Mouse (Mus musculus) lung, postnatal 0 days (tissue): Measurements from ENCODE around the gene Cyb5d2. TPM values are rescaled to one million over a fixed set of nuclear protein-coding genes. Genes with fewer than 3 reads are reported as not detected.

Source experiments
- ATAC-seq: fragments of 200-750 bp; cut with Nextera tagmentation; 2 replicates; pipeline ENCODE4 v1.8.0; 2017; ENCODE audit warnings: moderate library complexity
- DNase-seq: peaks from one replicate; pipeline ENCODE4 v3.0.0-alpha.2; 2016; ENCODE audit warnings: low spot score
- H3K27ac ChIP-seq: fragments of 300-500 bp; sonication (generic); 2 replicates; pipeline ENCODE4 v1.5.1; 2014; ENCODE audit warnings: antibody characterized with exemption, mild to moderate bottlenecking, low read length, mixed read lengths
- H3K27me3 ChIP-seq: fragments of 300-500 bp; sonication (generic); replicated peaks from 2 replicates; pipeline ENCODE4 v1.6.1; 2014; ENCODE audit warnings: low read length, mixed read lengths; ENCODE audit not compliant: insufficient read depth
- H3K36me3 ChIP-seq: fragments of 300-500 bp; sonication (generic); 2 replicates; pipeline ENCODE4 v1.6.1; 2014; ENCODE audit warnings: low read length, mixed read lengths; ENCODE audit not compliant: insufficient read depth
- H3K4me1 ChIP-seq: fragments of 300-500 bp; sonication (generic); 2 replicates; pipeline ENCODE4 v1.6.1; 2014; ENCODE audit warnings: antibody characterized with exemption, low read depth, low read length, mixed read lengths; ENCODE audit not compliant: insufficient read depth
- H3K4me2 ChIP-seq: fragments of 300-500 bp; sonication (generic); replicated peaks from 2 replicates; pipeline ENCODE4 v1.6.1; 2014; ENCODE audit warnings: low read depth, mild to moderate bottlenecking, low read length, moderate library complexity, mixed read lengths
- H3K4me3 ChIP-seq: fragments of 300-500 bp; sonication (generic); 2 replicates; pipeline ENCODE4 v1.5.1; 2014; ENCODE audit warnings: low read depth, low read length
- H3K9ac ChIP-seq: fragments of 300-500 bp; sonication (generic); replicated peaks from 2 replicates; pipeline ENCODE4 v1.6.1; 2014; ENCODE audit warnings: low read depth, mild to moderate bottlenecking
- H3K9me3 ChIP-seq: fragments of 300-500 bp; sonication (generic); 2 replicates; pipeline ENCODE4 v1.6.1; 2016; ENCODE audit warnings: low read length, mixed read lengths
- CTCF ChIP-seq: IDR thresholded peaks from 2 replicates; pipeline ENCODE4 v1.5.1; 2016; ENCODE audit warnings: antibody characterized with exemption, mild to moderate bottlenecking
- EP300 ChIP-seq: IDR thresholded peaks from 2 replicates; pipeline ENCODE4 v1.6.1; 2016; ENCODE audit warnings: antibody characterized with exemption, mild to moderate bottlenecking, control low read depth
- WGBS: fragments of 180-500 bp; shearing (Covaris S2); extraction: QIAGEN DNeasy Blood & Tissue Kit; methylation state at CpG from one replicate; pipeline ENCODE4 v1.1.7; 2014; 5-methylcytosine and 5-hydroxymethylcytosine counted together
- polyA plus RNA-seq: library from polyadenylated mRNA; unstranded; fragments of >200 nt; fragmentation: Nextera tagmentation; extraction: Ambion mirVana; gene quantifications from 2 replicates; pipeline ENCODE4 v1.2.1, GENCODE M21; 2015

The Cyb5d2 gene
- polyA plus RNA-seq, 1 experiment from 2014 or later = 7.1 TPM

DNA sequence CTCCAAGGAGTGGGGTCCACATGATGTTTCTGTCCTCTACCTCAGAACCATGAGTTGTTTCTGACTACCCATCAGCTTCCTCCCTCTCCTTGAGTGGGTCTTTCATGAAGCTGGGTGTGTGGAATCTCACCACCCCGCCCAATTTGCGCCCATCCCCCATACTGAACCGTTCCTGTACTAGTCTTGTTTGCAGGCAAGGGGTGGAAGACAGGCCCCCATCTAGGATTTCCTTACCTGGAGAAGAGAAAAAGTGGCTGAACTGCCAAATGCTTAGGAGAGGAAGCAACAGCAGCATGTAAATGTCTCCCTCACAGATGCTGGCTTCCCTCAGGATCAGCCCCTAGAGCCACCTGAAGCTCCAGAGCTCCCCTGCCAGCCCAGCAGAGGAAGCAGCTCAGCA, 25.6 kb downstream of the Cyb5d2 start:
- H3K9me3 ChIP-seq = no peaks in the 10 kb centered on the region
- H3K9ac ChIP-seq = no peak overlapping the region
- no peak overlapping the region for H3K4me3 ChIP-seq
- H3K27me3 ChIP-seq = no peaks in the 10 kb centered on the region
- H3K27ac ChIP-seq = no peak overlapping the region
- 89% methylated on average over 3 of the region's 3 CpGs for WGBS
- no peak overlapping the region for H3K4me2 ChIP-seq
- TF ChIP-seq EP300 (no peak), CTCF (no peak)
- DNase-seq (no peak), ATAC-seq (no peak)
- no peaks in the 10 kb centered on the region for H3K4me1 ChIP-seq
- H3K36me3 ChIP-seq = peaks cover 11% of the 10 kb centered on the region

DNA sequence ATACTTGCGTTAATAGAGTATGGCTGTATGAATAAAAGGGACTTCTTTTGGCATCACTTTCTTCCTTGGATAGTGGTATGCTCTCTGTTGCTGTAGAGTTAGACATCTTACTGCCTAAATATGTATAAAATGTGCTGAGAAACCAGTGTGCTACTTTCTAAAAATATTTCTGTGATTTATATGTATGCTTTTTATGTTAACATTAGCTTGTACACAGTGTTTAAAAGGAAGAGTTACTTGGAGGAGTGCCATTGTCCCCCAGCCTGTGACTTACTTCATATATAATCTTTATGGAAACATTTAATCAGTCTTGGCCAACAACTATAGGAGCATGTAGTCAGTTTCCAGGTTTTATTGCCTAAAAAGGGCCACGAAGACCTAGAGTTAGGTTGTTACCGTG, 26.9 kb downstream of the Cyb5d2 start:
- Histone ChIP-seq H3K36me3 (peaks cover 16% of the 10 kb centered on the region), H3K4me2 (no peak overlapping the region), H3K27me3 (no peaks in the 10 kb centered on the region), H3K4me3 (no peak overlapping the region), H3K4me1 (no peaks in the 10 kb centered on the region), H3K27ac (no peak overlapping the region), H3K9ac (no peak overlapping the region), H3K9me3 (no peaks in the 10 kb centered on the region)
- DNase-seq (no peak), ATAC-seq (no peak)
- WGBS = 68% methylated on average over 3 of the region's 3 CpGs
- TF ChIP-seq CTCF (no peak), EP300 (no peak)

DNA sequence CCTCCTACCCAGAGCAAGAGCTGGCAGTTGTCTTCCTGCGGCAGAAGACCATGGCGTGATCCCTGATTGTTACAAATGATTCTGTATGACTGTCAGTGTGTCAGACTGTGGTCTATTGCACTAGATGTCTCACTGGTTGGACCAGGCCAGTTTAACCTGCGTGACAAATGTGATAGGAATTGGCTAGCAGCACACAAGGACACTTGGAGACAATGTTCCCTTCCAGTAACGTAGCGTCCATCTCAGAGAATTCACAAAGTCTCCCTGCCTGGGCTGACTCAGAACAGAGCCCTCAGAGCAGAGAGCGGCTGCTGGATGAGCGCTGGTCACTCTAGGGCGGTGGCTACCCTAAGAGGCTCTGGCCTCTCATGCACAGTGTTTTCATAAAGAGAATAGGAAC, 28.2 kb downstream of the Cyb5d2 start:
- H3K4me2 ChIP-seq = no peak overlapping the region
- H3K36me3 ChIP-seq = peaks cover 27% of the 10 kb centered on the region
- H3K27me3 ChIP-seq = no peaks in the 10 kb centered on the region
- no peak overlapping the region for H3K9ac ChIP-seq
- TF ChIP-seq CTCF = no peak
- TF ChIP-seq EP300 = no peak
- H3K4me3 ChIP-seq = no peak overlapping the region
- no peaks in the 10 kb centered on the region for H3K9me3 ChIP-seq
- ATAC-seq (no peak), DNase-seq (no peak)
- H3K4me1 ChIP-seq = no peaks in the 10 kb centered on the region
- H3K27ac ChIP-seq = no peak overlapping the region
- 79% methylated on average over 8 of the region's 8 CpGs for WGBS

DNA sequence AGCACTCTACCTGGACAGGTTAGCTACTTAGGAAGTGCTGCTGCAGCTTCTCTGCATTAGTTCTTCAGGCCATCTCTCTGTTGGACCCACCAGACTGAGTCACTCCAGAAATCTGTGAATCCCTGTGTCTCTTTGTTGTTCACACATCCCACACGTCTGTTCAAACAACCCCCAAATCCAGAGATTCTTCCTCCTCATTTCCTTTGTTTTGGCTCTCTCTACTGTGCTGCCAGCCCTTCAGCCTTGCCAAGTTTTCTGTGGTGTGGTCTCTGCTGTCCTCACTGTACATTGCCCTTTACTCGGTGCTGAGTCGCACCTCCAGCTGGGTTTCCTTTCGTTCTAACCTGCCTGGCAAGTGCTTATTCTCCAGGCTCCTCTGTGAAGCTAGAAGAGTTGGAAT, 31.7 kb downstream of the Cyb5d2 start:
- Histone ChIP-seq H3K27ac (no peak overlapping the region), H3K36me3 (peaks cover 51% of the 10 kb centered on the region), H3K4me3 (no peak overlapping the region), H3K9me3 (no peaks in the 10 kb centered on the region), H3K4me2 (no peak overlapping the region), H3K4me1 (no peaks in the 10 kb centered on the region), H3K9ac (no peak overlapping the region), H3K27me3 (no peaks in the 10 kb centered on the region)
- ATAC-seq (no peak), DNase-seq (no peak)
- TF ChIP-seq CTCF (no peak), EP300 (no peak)
- WGBS = 76% methylated on average over 4 of the region's 4 CpGs

DNA sequence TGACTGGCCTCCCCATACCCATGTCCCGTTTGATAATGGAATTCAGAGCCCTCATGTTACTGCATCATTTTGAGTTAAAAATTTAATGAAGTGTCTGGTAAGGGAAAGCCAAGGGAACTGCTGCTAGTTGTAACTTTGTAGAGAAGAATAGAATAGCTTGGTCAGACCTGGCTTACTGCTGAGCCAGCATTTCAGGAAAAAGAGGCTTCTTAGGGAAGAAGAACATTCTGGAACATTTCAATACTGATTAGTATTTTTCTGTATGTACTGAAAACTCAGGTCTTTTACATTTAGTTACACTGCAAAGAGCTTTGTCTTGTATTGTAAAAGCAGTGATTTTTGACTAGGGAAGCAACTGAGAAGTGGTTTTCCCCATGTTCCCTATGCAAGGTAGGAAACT, 35.2 kb downstream of the Cyb5d2 start:
- no peak overlapping the region for H3K27ac ChIP-seq
- no peak for DNase-seq
- TF ChIP-seq EP300 (no peak), CTCF (no peak)
- H3K4me1 ChIP-seq = no peaks in the 10 kb centered on the region
- no peak overlapping the region for H3K4me2 ChIP-seq
- no peaks in the 10 kb centered on the region for H3K27me3 ChIP-seq
- H3K36me3 ChIP-seq = peaks cover 73% of the 10 kb centered on the region
- H3K4me3 ChIP-seq = no peak overlapping the region
- H3K9ac ChIP-seq = no peak overlapping the region
- H3K9me3 ChIP-seq = no peaks in the 10 kb centered on the region
- WGBS = 79% methylated on average over 1 of the region's 1 CpGs
- no peak for ATAC-seq

DNA sequence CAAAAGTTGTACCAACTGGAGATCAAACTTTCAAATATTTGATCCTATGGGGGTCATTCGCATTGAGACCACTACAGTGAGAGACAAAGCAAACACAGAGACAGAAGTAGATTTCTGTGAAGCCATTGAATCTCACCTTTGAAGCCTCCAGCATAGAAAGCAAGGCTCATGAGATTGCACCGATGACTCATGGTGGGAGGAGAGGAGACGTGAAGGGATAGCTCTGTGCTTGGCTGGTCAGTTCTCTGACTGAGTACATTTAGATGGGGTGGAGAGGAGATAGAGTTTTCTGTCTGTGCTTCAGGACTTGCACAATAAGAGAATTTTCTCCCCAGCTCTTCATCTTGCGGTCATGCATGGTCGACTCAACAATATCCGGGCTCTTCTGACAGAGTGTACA, 36.4 kb downstream of the Cyb5d2 start:
- no peaks in the 10 kb centered on the region for H3K4me1 ChIP-seq
- H3K27me3 ChIP-seq = no peaks in the 10 kb centered on the region
- ATAC-seq = no peak
- WGBS = 91% methylated on average over 6 of the region's 6 CpGs
- TF ChIP-seq EP300 (no peak), CTCF (no peak)
- H3K9ac ChIP-seq = no peak overlapping the region
- no peaks in the 10 kb centered on the region for H3K9me3 ChIP-seq
- no peak overlapping the region for H3K27ac ChIP-seq
- no peak overlapping the region for H3K4me2 ChIP-seq
- H3K4me3 ChIP-seq = no peak overlapping the region
- DNase-seq = no peak
- peaks cover 75% of the 10 kb centered on the region for H3K36me3 ChIP-seq

DNA sequence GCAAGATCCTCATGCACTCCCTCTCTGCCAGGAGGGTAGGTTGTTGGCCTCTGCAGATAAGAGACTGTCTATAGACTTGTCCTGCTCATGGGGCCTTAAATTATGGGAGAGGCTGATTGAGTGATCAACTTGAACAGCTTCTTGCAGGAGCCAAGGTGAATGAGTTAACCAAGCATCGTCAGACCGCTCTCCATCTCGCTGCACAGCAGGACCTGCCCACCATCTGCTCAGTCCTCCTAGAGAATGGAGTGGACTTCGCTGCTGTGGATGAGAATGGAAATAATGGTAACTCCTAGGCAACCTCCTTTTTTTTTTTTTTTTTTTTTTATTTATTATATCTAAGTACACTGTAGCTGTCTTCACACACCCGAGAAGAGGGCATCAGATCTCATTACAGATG, 37.6 kb downstream of the Cyb5d2 start:
- no peak overlapping the region for H3K4me3 ChIP-seq
- H3K27me3 ChIP-seq = no peaks in the 10 kb centered on the region
- 85% methylated on average over 5 of the region's 5 CpGs for WGBS
- no peaks in the 10 kb centered on the region for H3K4me1 ChIP-seq
- no peak for TF ChIP-seq EP300
- no peak for TF ChIP-seq CTCF
- H3K9ac ChIP-seq = no peak overlapping the region
- H3K36me3 ChIP-seq = peaks cover 77% of the 10 kb centered on the region
- H3K4me2 ChIP-seq = no peak overlapping the region
- no peak overlapping the region for H3K27ac ChIP-seq
- no peaks in the 10 kb centered on the region for H3K9me3 ChIP-seq
- no peak for ATAC-seq
- no peak for DNase-seq
